ENCODE assay signal across 10 mouse cellular contexts in the genomic region with DNA sequence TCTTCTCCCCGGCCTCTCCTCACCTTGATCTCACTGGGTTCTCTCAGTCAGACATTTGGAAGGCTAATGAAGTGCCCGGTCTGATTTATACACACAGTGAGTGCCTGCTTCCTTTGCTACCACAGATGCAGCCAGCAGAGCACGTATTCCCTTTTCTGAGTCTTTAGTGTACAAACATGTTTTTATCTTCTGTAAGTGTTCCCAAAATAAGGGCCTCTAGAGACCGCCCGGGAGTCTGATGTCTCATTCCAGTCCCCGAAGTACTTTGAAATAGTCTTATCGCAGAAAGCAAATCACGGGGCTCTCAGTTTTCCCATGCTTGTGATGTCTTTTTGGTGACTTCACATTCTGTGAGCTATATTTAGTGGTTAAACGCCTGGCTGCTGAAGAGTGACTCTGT.
DNase-seq lines count a peak whose midpoint lies in the region; ATAC-seq lines count a peak whose summit lies in the region.
"Had no signal": no experiment of that assay in that cellular context is flagged by ENCODE, and none has a peak within 500 bp of the region (broad histone marks: within the 10 kb centered on the region; RNA-seq: fewer than 3 reads in every experiment).

No protein-coding gene starts in this region.

- H3K9ac ChIP-seq in neural tube, embryonic 13.5 days: no peak overlapping the region
- no peak overlapping the region for H3K9ac ChIP-seq in heart, embryonic 12.5 days
- H3K9ac ChIP-seq in neural tube, embryonic 14.5 days (replicated peaks; ENCODE audit: low read depth, low read length): no peak overlapping the region
- H3K9ac ChIP-seq: limb, embryonic 15.5 days had no signal

- H3K27me3 ChIP-seq in neural tube, embryonic 13.5 days: no peaks in the 10 kb centered on the region
- no peaks in the 10 kb centered on the region for H3K27me3 ChIP-seq in heart, embryonic 12.5 days (replicated peaks)
- no peaks in the 10 kb centered on the region for H3K27me3 ChIP-seq in neural tube, embryonic 14.5 days (ENCODE audit: control insufficient read depth, insufficient read depth, low read length)

- H3K4me2 ChIP-seq in neural tube, embryonic 13.5 days: 0 out of 2 replicates have a peak overlapping the region, but pooled peaks have one; percentile 3
- peak overlapping the region; percentile 65 for H3K4me2 ChIP-seq in heart, embryonic 12.5 days
- no peak overlapping the region for H3K4me2 ChIP-seq in neural tube, embryonic 14.5 days (ENCODE audit: low read depth, low read length)
- H3K4me2 ChIP-seq: limb, embryonic 15.5 days had no signal

- DNase-seq in gastrocnemius, adult 18-20 months (ENCODE audit: low spot score): peak; percentile 6
- no peak for DNase-seq in gastrocnemius, postnatal 14 days
- no peak for DNase-seq in neural tube, embryonic 10.5 days (ENCODE audit: extremely low spot score, low spot score)
- DNase-seq in gastrocnemius, adult 8-10 months (ENCODE audit: low spot score in 2 of 2): no peak
- DNase-seq: kidney, adult 11 months had no signal

- WGBS in neural tube, embryonic 13.5 days: 46% methylated on average over 9 of the region's 9 CpGs
- WGBS in heart, embryonic 12.5 days: 14% methylated on average over 9 of the region's 9 CpGs
- WGBS in neural tube, embryonic 14.5 days: 41% methylated on average over 9 of the region's 9 CpGs

- intact Hi-C loops in gastrocnemius, postnatal 14 days (cut with DNase I; ENCODE audit: low total_unique reads): no loop called here

- no peaks in the 10 kb centered on the region for H3K36me3 ChIP-seq in neural tube, embryonic 13.5 days
- no peaks in the 10 kb centered on the region for H3K36me3 ChIP-seq in heart, embryonic 12.5 days
- no peaks in the 10 kb centered on the region for H3K36me3 ChIP-seq in neural tube, embryonic 14.5 days (ENCODE audit: control insufficient read depth, insufficient read depth, low read length)
- H3K36me3 ChIP-seq: limb, embryonic 15.5 days had no signal

- no peak overlapping the region for H3K4me3 ChIP-seq in neural tube, embryonic 13.5 days
- H3K4me3 ChIP-seq in heart, embryonic 12.5 days: peak overlapping the region; percentile 24
- no peak overlapping the region for H3K4me3 ChIP-seq in neural tube, embryonic 14.5 days (ENCODE audit: low read depth, low read length)
- H3K4me3 ChIP-seq: limb, embryonic 15.5 days had no signal

- ATAC-seq in neural tube, embryonic 13.5 days (ENCODE audit: low read depth): no peak
- peak; percentile 53 for ATAC-seq in heart, embryonic 12.5 days (ENCODE audit: insufficient number of reproducible peaks, low FRiP score)
- ATAC-seq in neural tube, embryonic 14.5 days (ENCODE audit: low read depth): 0 out of 2 replicates have a peak, but pooled peaks have one; percentile 32
- ATAC-seq in megakaryocyte-erythroid progenitor cell, adult 5-6 weeks (replicated peaks; ENCODE audit: low FRiP score, low TSS enrichment, poor library complexity, severe bottlenecking): no peak

- H3K27ac ChIP-seq in neural tube, embryonic 13.5 days (replicated peaks): no peak overlapping the region
- peak overlapping the region; percentile 89 for H3K27ac ChIP-seq in heart, embryonic 12.5 days (ENCODE audit: poor library complexity, severe bottlenecking)
- H3K27ac ChIP-seq in neural tube, embryonic 14.5 days (ENCODE audit: low read depth, low read length): no peak overlapping the region
- H3K27ac ChIP-seq: limb, embryonic 15.5 days had no signal

- H3K9me3 ChIP-seq in neural tube, embryonic 13.5 days: no peaks in the 10 kb centered on the region
- no peaks in the 10 kb centered on the region for H3K9me3 ChIP-seq in heart, embryonic 12.5 days (replicated peaks)
- no peaks in the 10 kb centered on the region for H3K9me3 ChIP-seq in neural tube, embryonic 14.5 days (ENCODE audit: control insufficient read depth, low read length)
- H3K9me3 ChIP-seq: limb, embryonic 15.5 days had no signal

- peaks cover 31% of the 10 kb centered on the region for H3K4me1 ChIP-seq in neural tube, embryonic 13.5 days (replicated peaks)
- H3K4me1 ChIP-seq in heart, embryonic 12.5 days (replicated peaks): peaks cover 53% of the 10 kb centered on the region
- peaks cover 7% of the 10 kb centered on the region; the same call in 1 of the 2 replicates for H3K4me1 ChIP-seq in neural tube, embryonic 14.5 days (ENCODE audit: control insufficient read depth, insufficient read depth, low read length)

Comparison
In these comparisons a context has a peak if more than half of its experiments do, and no peak if none do; other contexts are left out.
1. ATAC-seq: peak in heart, embryonic 12.5 days (single experiment) and neural tube, embryonic 14.5 days (single experiment); none in neural tube, embryonic 13.5 days (single experiment) and megakaryocyte-erythroid progenitor cell, adult 5-6 weeks (single experiment).